Comparison of ENCODE assay signal across 8 mouse cellular contexts in genomic region chr3:51358181-51358580, GRCm38 (mm10). TPM values are rescaled to one million over a fixed set of nuclear protein-coding genes. Genes with fewer than 3 reads are reported as not detected.
DNase-seq lines count a peak whose midpoint lies in the region; ATAC-seq and TF ChIP-seq lines count a peak whose summit lies in the region.

No protein-coding gene starts in this region.

- 1% methylated on average over 15 of the region's 15 CpGs for WGBS in heart, embryonic 11.5 days (ENCODE audit: insufficient replicate concordance)
- WGBS in kidney, embryonic 16.5 days = 1% methylated on average over 15 of the region's 15 CpGs
- WGBS in liver, embryonic 12.5 days (ENCODE audit: insufficient replicate concordance) = under 1% methylated on average over 15 of the region's 15 CpGs
- 1% methylated on average over 15 of the region's 15 CpGs for WGBS in stomach, embryonic 14.5 days

- peak; percentile 59 for DNase-seq in urinary bladder, postnatal 14 days (ENCODE audit: low spot score)
- no peak for DNase-seq in urinary bladder, adult 2 months (ENCODE audit: low spot score)
- peak; percentile 75 for DNase-seq in embryo, embryonic 11.5 days (ENCODE audit: low read depth, low spot score)

- no peak for TF ChIP-seq POLR2A in myocyte (IDR thresholded peaks at IDR 0.05; ENCODE audit: insufficient read length, low read depth)

- peak overlapping the region; percentile 61 for H3K4me3 ChIP-seq in heart, embryonic 11.5 days (ENCODE audit: low read depth, low read length)
- H3K4me3 ChIP-seq in kidney, embryonic 16.5 days (ENCODE audit: low read length) = peak overlapping the region; percentile 64
- peak overlapping the region; percentile 67 for H3K4me3 ChIP-seq in liver, embryonic 12.5 days
- peak overlapping the region; percentile 66 for H3K4me3 ChIP-seq in myocyte
- peak overlapping the region; percentile 66 for H3K4me3 ChIP-seq in stomach, embryonic 14.5 days (ENCODE audit: low read depth, low read length)

- H3K4me1 ChIP-seq in heart, embryonic 11.5 days (ENCODE audit: control insufficient read depth, insufficient read depth, low read length) = peaks cover 9% of the 10 kb centered on the region; the same call in 1 of the 2 replicates
- H3K4me1 ChIP-seq in kidney, embryonic 16.5 days (ENCODE audit: insufficient read depth, low read length) = peaks cover 14% of the 10 kb centered on the region
- H3K4me1 ChIP-seq in liver, embryonic 12.5 days = peaks cover 44% of the 10 kb centered on the region
- no peaks in the 10 kb centered on the region for H3K4me1 ChIP-seq in stomach, embryonic 14.5 days (ENCODE audit: control insufficient read depth, insufficient read depth, low read length)

- H3K36me3 ChIP-seq in heart, embryonic 11.5 days (ENCODE audit: control insufficient read depth, insufficient read depth, low read length) = no peaks in the 10 kb centered on the region
- no peaks in the 10 kb centered on the region for H3K36me3 ChIP-seq in kidney, embryonic 16.5 days (ENCODE audit: insufficient read depth, low read length)
- H3K36me3 ChIP-seq in liver, embryonic 12.5 days = no peaks in the 10 kb centered on the region
- H3K36me3 ChIP-seq in myocyte (ENCODE audit: control insufficient read depth, insufficient read depth) = no peaks in the 10 kb centered on the region
- H3K36me3 ChIP-seq in stomach, embryonic 14.5 days (ENCODE audit: control insufficient read depth, insufficient read depth, low read length) = no peaks in the 10 kb centered on the region

- 0 out of 2 replicates have a peak, but pooled peaks have one; percentile 50 for ATAC-seq in heart, embryonic 11.5 days (replicated peaks; ENCODE audit: insufficient number of reproducible peaks, low FRiP score, low TSS enrichment)
- 0 out of 2 replicates have a peak, but pooled peaks have one; percentile 23 for ATAC-seq in kidney, embryonic 16.5 days (ENCODE audit: low FRiP score, low TSS enrichment)
- peak; percentile 53 for ATAC-seq in liver, embryonic 12.5 days
- peak; percentile 47; the same call in 1 of the 2 replicates for ATAC-seq in stomach, embryonic 14.5 days (ENCODE audit: insufficient number of reproducible peaks, insufficient read depth, low FRiP score, low read depth)

- no peaks in the 10 kb centered on the region for H3K79me2 ChIP-seq in myocyte (ENCODE audit: control insufficient read depth, insufficient read depth)

- 0 out of 2 replicates have a peak overlapping the region, but pooled peaks have one; percentile 46 for H3K9ac ChIP-seq in heart, embryonic 11.5 days (ENCODE audit: low read depth, low read length)
- peak overlapping the region; percentile 71; the same call in 1 of the 2 replicates for H3K9ac ChIP-seq in kidney, embryonic 16.5 days (replicated peaks; ENCODE audit: low read length)
- H3K9ac ChIP-seq in liver, embryonic 12.5 days = peak overlapping the region; percentile 78
- H3K9ac ChIP-seq in stomach, embryonic 14.5 days (replicated peaks; ENCODE audit: low read depth, low read length) = peak overlapping the region; percentile 45; the same call in 1 of the 2 replicates

- H3ac ChIP-seq in myocyte (ENCODE audit: control insufficient read depth, insufficient read length) = peak overlapping the region; percentile 31

- H3K9me3 ChIP-seq in heart, embryonic 11.5 days (replicated peaks; ENCODE audit: control insufficient read depth, low read length) = no peaks in the 10 kb centered on the region
- no peaks in the 10 kb centered on the region for H3K9me3 ChIP-seq in kidney, embryonic 16.5 days (ENCODE audit: low read length)
- H3K9me3 ChIP-seq in liver, embryonic 12.5 days (replicated peaks) = no peaks in the 10 kb centered on the region
- no peaks in the 10 kb centered on the region for H3K9me3 ChIP-seq in stomach, embryonic 14.5 days (ENCODE audit: control insufficient read depth, low read depth, low read length)

- no peak overlapping the region for H3K27ac ChIP-seq in heart, embryonic 11.5 days (ENCODE audit: low read depth, low read length)
- H3K27ac ChIP-seq in kidney, embryonic 16.5 days (ENCODE audit: low read length) = no peak overlapping the region
- peak overlapping the region; percentile 78; the same call in 1 of the 2 replicates for H3K27ac ChIP-seq in liver, embryonic 12.5 days
- no peak overlapping the region for H3K27ac ChIP-seq in stomach, embryonic 14.5 days (ENCODE audit: low read length)

- H3K4me2 ChIP-seq in heart, embryonic 11.5 days = peak overlapping the region; percentile 79
- peak overlapping the region; percentile 81 for H3K4me2 ChIP-seq in kidney, embryonic 16.5 days (replicated peaks; ENCODE audit: low read depth, low read length)
- peak overlapping the region; percentile 81 for H3K4me2 ChIP-seq in liver, embryonic 12.5 days
- H3K4me2 ChIP-seq in myocyte (ENCODE audit: low read depth) = peak overlapping the region; percentile 67
- peak overlapping the region; percentile 77 for H3K4me2 ChIP-seq in stomach, embryonic 14.5 days (replicated peaks; ENCODE audit: low read depth, low read length)

- no peaks in the 10 kb centered on the region for H3K27me3 ChIP-seq in heart, embryonic 11.5 days (ENCODE audit: control insufficient read depth, insufficient read depth, low read length)
- H3K27me3 ChIP-seq in kidney, embryonic 16.5 days (ENCODE audit: insufficient read depth, low read length) = no peaks in the 10 kb centered on the region
- H3K27me3 ChIP-seq in liver, embryonic 12.5 days (replicated peaks) = no peaks in the 10 kb centered on the region
- H3K27me3 ChIP-seq in myocyte (ENCODE audit: control insufficient read depth, insufficient read depth, insufficient read length) = no peaks in the 10 kb centered on the region
- no peaks in the 10 kb centered on the region for H3K27me3 ChIP-seq in stomach, embryonic 14.5 days (ENCODE audit: control insufficient read depth, insufficient read depth, low read length)

TF ChIP-seq in myocyte, 11 proteins besides CTCF, POLR2A, EP300 and RAD21:
- TF ChIP-seq E2F4 (IDR thresholded peaks at IDR 0.05; ENCODE audit: insufficient read depth) = no peak
- TF ChIP-seq MYOG (IDR thresholded peaks at IDR 0.05; ENCODE audit: control insufficient read depth in 1 of 3, insufficient read depth in 1 of 3, insufficient read length in 2 of 3, low read depth in 2 of 3) = no peak
- TF ChIP-seq POLR2AphosphoS2 (IDR thresholded peaks at IDR 0.05; ENCODE audit: insufficient read length, low read depth) = no peak
- TF ChIP-seq CEBPB (IDR thresholded peaks at IDR 0.05; ENCODE audit: insufficient read depth, poor library complexity, severe bottlenecking) = peak; percentile 97
- no peak for TF ChIP-seq TCF3 (IDR thresholded peaks at IDR 0.05; ENCODE audit: insufficient read length, low read depth)
- no peak for TF ChIP-seq TCF12 (IDR thresholded peaks at IDR 0.05; ENCODE audit: insufficient read depth, poor library complexity, severe bottlenecking)
- no peak for TF ChIP-seq USF1 (IDR thresholded peaks at IDR 0.05; ENCODE audit: low read depth)
- TF ChIP-seq MAX (IDR thresholded peaks at IDR 0.05; ENCODE audit: low read depth) = no peak

RNA-seq across cellular contexts. Expression of gene Elf2, which starts 17.7 kb away (rescaled TPM):
- polyA plus RNA-seq in urinary bladder, adult 2 months (2012; rRNA removed) = 52.0 and 53.9 TPM in 2 replicates
- 44.5 and 48.2 TPM in 2 replicates for polyA plus RNA-seq in heart, embryonic 11.5 days (2014; fragmentation: Nextera tagmentation; extraction: Ambion mirVana)
- 62.9 and 64.4 TPM in 2 replicates for polyA plus RNA-seq in kidney, embryonic 16.5 days (2015; fragmentation: Nextera tagmentation; extraction: Ambion mirVana)
- polyA plus RNA-seq in liver, embryonic 12.5 days (2016; fragmentation: Nextera tagmentation; extraction: Ambion mirVana) = 21.8 and 24.6 TPM in 2 replicates
- 18.2 TPM for polyA plus RNA-seq in myocyte (2012; fragmentation: generic; extraction: Trizol)
- 61.1 and 72.6 TPM in 2 replicates for polyA plus RNA-seq in stomach, embryonic 14.5 days (2014; fragmentation: Nextera tagmentation; extraction: Ambion mirVana)

RNA-seq across cellular contexts. Expression of gene Mgarp, which starts 38.4 kb away (rescaled TPM):
- polyA plus RNA-seq in urinary bladder, adult 2 months (2012; rRNA removed) = 2.9 and 3.6 TPM in 2 replicates
- polyA plus RNA-seq in heart, embryonic 11.5 days (2014; fragmentation: Nextera tagmentation; extraction: Ambion mirVana) = 14.2 and 15.4 TPM in 2 replicates
- 7.3 and 10.5 TPM in 2 replicates for polyA plus RNA-seq in kidney, embryonic 16.5 days (2015; fragmentation: Nextera tagmentation; extraction: Ambion mirVana)
- 1.3 and 1.7 TPM in 2 replicates for polyA plus RNA-seq in liver, embryonic 12.5 days (2016; fragmentation: Nextera tagmentation; extraction: Ambion mirVana)
- polyA plus RNA-seq in myocyte (2012; fragmentation: generic; extraction: Trizol) = 0.88 TPM
- 2.9 and 3.0 TPM in 2 replicates for polyA plus RNA-seq in stomach, embryonic 14.5 days (2014; fragmentation: Nextera tagmentation; extraction: Ambion mirVana)

RNA-seq across cellular contexts. Expression of gene Ndufc1, which starts 50.6 kb away (rescaled TPM):
- 295 and 320 TPM in 2 replicates for polyA plus RNA-seq in urinary bladder, adult 2 months (2012; rRNA removed)
- 1,265 and 1,267 TPM in 2 replicates for polyA plus RNA-seq in heart, embryonic 11.5 days (2014; fragmentation: Nextera tagmentation; extraction: Ambion mirVana)
- polyA plus RNA-seq in kidney, embryonic 16.5 days (2015; fragmentation: Nextera tagmentation; extraction: Ambion mirVana) = 672 and 707 TPM in 2 replicates
- 539 and 560 TPM in 2 replicates for polyA plus RNA-seq in liver, embryonic 12.5 days (2016; fragmentation: Nextera tagmentation; extraction: Ambion mirVana)
- 584 TPM for polyA plus RNA-seq in myocyte (2012; fragmentation: generic; extraction: Trizol)
- 674 and 700 TPM in 2 replicates for polyA plus RNA-seq in stomach, embryonic 14.5 days (2014; fragmentation: Nextera tagmentation; extraction: Ambion mirVana)

RNA-seq across cellular contexts. Expression of gene Naa15, which starts 56.8 kb away (rescaled TPM):
- 21.1 and 22.9 TPM in 2 replicates for polyA plus RNA-seq in urinary bladder, adult 2 months (2012; rRNA removed)
- 37.8 and 39.6 TPM in 2 replicates for polyA plus RNA-seq in heart, embryonic 11.5 days (2014; fragmentation: Nextera tagmentation; extraction: Ambion mirVana)
- 37.7 and 40.9 TPM in 2 replicates for polyA plus RNA-seq in kidney, embryonic 16.5 days (2015; fragmentation: Nextera tagmentation; extraction: Ambion mirVana)
- 41.9 and 49.9 TPM in 2 replicates for polyA plus RNA-seq in liver, embryonic 12.5 days (2016; fragmentation: Nextera tagmentation; extraction: Ambion mirVana)
- polyA plus RNA-seq in myocyte (2012; fragmentation: generic; extraction: Trizol) = 8.4 TPM
- 41.5 and 45.7 TPM in 2 replicates for polyA plus RNA-seq in stomach, embryonic 14.5 days (2014; fragmentation: Nextera tagmentation; extraction: Ambion mirVana)
